Mouse (Mus musculus) cerebellum, adult 2 months (tissue): ENCODE measurements at regions not wholly inside any gene's neighbourhood (a gene's known extent, or its start where the extent isn't known, plus 50 kb on each side); places are given as distances from the start of the nearest gene placed in this dataset.

Source experiments
- CTCF ChIP-seq: fragments of 200-500 bp; IDR thresholded peaks from 2 replicates; pipeline ENCODE4 v1.5.1; 2011; ENCODE audit warnings: low read depth, mild to moderate bottlenecking, control low read depth, low read length, moderate library complexity, borderline replicate concordance; ENCODE audit not compliant: insufficient read depth
- POLR2A ChIP-seq: fragments of 200-500 bp; IDR thresholded peaks from 2 replicates; pipeline ENCODE4 v1.6.1; 2011; ENCODE audit warnings: low read length, control low read depth, borderline replicate concordance; ENCODE audit not compliant: insufficient read depth

DNA sequence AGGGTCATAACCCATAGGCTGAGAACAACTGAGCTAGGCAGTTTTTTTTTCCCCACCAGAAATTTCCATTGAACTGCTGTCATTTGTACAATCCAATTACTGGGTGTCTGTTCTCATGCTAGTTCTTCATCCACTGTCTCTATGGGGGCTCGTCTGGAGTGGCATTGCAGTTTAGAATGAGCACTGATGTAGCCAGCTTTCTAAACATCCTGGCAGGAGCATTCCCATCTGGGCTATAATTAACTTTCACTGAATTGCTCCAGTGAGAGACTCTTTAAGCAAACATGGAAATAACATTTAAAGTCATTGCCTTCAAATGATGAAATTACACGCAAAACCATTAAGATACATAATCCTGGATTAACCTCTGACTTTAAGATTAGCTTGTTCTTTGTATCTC is 633.1 kb upstream of the Fam98a start:
- TF ChIP-seq CTCF: no peak
- no peak for TF ChIP-seq POLR2A
